Mouse (Mus musculus): ENCODE measurements around the gene Ndufaf2.

The Ndufaf2 gene

DNA sequence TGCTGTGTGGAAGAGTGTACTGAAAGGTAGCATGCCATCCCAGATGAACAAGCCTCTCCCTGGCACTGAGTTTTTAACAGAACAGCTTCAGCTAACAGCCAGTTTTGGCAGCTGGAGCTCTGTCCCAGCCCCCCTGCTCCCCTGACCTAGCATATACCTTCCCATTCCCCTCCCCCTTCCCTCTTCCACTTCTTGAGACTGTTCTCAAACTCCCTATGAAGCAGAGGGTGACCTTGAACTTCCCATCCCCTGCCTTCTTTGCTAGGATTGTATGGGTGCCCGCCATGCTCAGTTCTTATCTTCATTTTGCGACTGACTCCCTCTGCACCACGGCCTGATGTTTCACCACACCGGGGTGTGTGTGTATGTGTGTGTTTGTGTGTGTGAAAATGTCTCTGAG is 195.7 kb downstream of the Ndufaf2 start:
- DNase-seq (ENCODE audit: low spot score in 2 of 2), result no peak

DNA sequence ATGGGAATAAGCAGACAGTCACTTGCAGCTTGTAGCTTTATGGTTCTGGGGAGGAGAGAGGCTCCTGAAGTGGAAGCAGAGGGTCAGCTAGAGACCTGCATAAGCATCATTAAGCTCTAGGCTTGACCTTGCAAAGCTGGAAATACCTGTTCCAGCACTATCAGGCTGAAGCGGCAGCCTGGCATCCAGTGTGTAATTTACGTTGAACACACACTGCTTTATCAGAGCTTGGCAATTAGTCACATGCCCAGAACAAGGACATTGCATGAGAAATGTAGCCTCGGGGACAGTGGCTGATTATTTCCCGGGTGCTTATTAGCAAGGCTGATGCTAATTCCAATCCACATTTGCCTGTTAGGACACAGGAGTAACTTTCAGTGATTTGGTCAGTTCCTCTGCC is 196.5 kb downstream of the Ndufaf2 start:
- peak in 1 of 2 experiments; percentile 64 for DNase-seq (ENCODE audit: low spot score in 2 of 2)

DNA sequence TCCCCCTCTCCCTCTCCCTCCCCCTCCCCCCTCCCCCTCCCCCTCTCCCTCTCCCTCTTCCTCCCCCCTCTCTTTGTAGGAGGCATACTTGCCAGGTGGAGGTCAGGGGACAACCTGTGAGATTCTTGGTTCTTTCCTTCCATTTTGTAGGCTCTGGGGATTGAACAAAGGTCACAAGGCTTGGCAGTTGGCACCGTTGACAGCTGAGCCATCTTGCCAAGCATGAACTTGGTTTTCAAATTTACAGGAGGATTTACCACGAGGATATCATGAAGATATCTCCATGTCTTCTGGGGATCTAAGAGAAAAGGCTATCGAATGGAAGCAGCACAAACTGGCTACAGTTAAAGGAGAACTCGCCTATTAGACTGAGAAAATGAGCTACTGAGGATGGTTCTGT is 196.9 kb downstream of the Ndufaf2 start:
- no peak for DNase-seq (ENCODE audit: low spot score in 2 of 2)

DNA sequence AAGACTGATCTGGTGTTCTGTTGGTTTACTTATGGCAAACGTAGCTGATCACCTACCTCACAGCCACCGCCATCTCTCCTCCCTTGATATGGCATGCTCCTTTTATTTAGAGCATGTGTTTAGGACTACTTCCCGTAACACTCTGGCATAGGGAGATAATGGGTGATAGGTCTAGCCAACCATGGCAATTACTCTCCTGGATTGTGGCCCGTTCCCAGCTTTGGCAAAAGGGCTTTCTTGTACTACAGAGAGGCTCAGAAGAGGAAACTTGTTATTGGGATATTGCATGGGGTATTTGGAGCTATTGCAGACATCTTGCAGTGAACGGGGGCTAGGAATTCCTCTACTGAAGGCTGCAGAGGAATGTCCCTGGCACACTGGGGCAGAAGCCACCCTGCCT is 197.9 kb downstream of the Ndufaf2 start:
- no peak for DNase-seq (ENCODE audit: low spot score in 2 of 2)

DNA sequence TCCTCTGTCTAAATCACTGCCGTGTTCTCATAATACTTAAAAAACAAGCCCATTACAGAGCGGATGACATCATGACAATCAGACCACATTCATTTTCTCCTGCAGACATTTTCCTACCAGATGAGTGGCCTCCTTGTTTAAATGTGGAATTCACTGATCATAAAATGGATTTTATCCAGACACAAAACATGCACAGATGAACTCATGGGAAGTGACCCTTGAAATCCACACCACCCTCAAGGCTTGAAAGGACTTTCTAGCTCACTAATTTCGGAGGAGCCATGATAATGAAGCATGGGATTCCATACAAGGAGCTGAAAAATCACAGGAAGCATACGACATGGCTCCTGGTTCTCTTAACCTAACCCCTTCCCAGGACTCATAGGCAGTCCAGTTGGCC is 198.5 kb downstream of the Ndufaf2 start:
- DNase-seq (ENCODE audit: low spot score in 2 of 2), result no peak

DNA sequence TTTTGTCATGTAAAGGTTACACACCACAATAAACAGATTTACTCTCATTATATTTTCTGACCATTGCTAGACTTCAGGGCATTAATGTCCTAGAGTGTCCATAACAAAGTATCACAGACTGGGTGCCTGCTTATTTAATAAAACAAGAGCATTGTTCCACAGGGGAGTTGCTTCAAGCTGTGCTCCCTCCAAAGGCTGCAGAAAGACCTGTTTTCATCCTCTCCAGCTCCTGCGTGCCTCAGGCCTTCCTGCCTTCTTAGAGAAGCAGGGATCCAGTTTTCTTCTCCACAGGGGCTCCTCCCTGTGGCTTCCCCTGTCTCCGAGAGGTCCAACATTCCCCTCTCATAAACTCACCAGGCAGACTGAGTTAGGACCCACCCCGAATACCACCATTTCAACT is 202.2 kb downstream of the Ndufaf2 start:
- DNase-seq (ENCODE audit: low spot score in 2 of 2), result no peak

DNA sequence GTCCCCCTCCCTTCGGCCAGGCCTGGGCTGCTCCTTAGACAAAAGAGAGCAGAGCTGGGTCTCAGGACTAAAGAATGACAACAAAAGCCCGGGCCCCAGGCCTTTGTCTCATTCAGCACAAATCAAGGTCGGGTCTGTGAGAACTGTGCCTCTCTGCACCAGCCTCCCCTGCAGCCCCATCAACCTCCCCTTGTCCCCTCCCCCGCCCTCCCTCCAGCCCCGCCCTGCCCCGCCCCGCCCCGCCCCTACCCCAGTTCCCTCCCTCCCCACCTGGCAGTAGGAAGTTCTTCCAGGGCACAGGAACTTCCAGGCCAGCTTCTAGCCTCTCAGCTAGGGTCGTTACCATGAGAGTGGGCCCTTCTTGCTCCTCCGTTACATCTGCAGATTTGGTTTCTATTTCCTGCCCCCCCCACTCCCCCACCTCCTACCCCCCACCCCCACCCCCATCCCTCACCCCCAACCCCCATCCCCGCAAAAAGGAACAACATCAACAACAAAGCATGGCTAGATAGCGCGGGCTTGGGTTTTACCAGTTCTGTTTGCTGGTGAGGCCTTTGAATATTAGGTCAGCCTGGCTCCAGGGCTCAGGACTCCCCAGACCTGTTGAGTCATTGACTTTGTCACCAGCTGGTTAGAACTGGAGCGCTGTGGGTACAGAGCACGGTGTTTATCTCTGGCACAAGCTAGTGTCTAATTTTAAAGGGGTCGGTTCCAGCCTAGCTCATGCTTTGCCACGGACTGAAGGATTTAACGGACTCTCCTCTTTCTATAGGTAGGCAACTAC is 202.9 kb downstream of the Ndufaf2 start:
- peak in 1 of 2 experiments; percentile 28 for DNase-seq (ENCODE audit: low spot score in 2 of 2)

DNA sequence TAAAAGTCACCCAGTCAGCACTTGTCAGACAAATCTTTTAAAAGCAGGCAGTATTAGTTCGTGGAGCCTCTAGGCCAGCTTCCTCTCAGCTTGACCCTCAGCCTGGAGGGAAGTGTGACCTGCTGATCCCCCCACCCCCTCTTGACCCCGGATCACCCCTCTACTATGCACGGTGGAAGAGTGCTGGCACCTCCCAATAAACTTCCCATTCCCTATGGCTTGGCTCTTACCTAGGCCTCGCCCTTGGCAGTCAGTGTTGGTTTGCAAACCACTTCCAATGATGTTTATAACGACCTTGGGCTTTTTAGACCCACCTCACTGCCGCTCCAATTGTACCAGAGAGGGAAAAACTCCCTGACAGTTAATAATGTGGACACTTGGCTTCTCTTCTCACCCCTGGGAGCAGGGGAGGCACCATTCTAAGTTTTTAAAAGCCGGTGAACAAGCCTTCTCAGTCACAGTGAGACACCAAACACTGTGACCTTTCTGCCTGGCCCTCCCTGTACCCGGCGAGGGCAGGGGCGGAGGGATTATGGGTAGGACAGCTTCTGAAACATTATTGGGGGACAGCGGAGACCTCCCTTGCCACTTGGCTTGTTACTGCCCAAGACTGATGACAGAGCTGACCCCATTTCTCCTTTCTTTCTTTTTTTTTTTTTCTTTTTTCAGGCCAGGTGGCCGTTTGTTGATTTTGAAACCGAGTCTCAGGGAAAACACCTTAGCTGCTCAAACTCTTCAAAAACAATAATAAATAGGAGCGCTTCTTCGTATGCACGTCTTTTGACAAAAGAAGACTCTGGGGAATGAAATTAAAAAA is 203.8 kb downstream of the Ndufaf2 start:
- DNase-seq (ENCODE audit: low spot score in 2 of 2), result no peak

DNA sequence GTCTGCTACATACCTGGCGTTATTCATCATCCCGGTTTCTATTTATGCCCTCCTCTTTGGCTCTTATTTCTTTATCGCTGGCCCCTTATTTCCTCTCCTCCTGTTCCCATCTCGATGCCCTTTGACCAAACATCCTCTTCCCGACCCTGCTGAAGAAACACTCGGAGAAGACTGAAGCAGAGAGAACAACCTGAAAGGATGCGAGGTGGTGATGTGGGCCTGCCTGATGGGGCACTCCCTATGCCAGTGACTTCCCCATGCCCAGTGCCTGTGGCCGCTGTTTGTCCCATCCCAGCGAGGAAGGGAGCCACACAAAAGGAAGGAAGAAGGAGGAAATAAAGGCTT is 204.4 kb downstream of the Ndufaf2 start:
- DNase-seq (ENCODE audit: low spot score in 2 of 2), result no peak
